Mouse (Mus musculus): ENCODE results near the gene Isg15. TPM values are rescaled to one million over a fixed set of nuclear protein-coding genes. Genes with fewer than 3 reads are reported as not detected.
"Not testable (repeated sequence)": the region's sequence is repeated elsewhere in the genome, so short reads cannot be mapped to it uniquely, and the experiment has no call there.

Gene Isg15
- total RNA-seq, 2 experiments from 2014 or later = 1.3 TPM

GRCm38 (mm10) chr4:156171828-156172227 is 28.8 kb downstream of the Isg15 start:
- intact Hi-C loops (cut with DNase I) = no loop called here
- DNase-seq = peak; percentile 77 to 83

DNA sequence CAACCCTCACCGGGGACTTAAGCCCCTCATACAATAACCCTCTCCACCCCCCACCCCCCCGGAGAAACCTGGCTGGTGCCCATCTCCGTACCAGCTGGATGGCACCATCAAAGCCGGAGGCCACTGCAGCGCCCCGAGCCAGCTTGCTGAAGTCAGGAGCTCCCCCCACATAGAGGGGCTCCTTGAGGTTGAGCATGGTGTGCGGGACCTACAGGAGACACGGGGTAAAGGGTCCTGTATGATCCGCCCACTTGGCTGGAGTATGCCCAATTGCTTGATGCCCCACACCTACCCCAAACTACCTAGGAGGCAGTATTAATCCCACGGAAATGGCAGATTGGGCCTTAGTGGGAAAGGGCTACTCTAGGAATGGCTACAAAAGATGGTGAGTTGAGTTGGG is 31.5 kb downstream of the Isg15 start:
- intact Hi-C loops (cut with DNase I) = no loop called here
- no peak for DNase-seq

GRCm38 (mm10) chr4:156168611-156169010 is 32.0 kb downstream of the Isg15 start:
- no peak for DNase-seq
- intact Hi-C loops (cut with DNase I) = no loop called here

DNA sequence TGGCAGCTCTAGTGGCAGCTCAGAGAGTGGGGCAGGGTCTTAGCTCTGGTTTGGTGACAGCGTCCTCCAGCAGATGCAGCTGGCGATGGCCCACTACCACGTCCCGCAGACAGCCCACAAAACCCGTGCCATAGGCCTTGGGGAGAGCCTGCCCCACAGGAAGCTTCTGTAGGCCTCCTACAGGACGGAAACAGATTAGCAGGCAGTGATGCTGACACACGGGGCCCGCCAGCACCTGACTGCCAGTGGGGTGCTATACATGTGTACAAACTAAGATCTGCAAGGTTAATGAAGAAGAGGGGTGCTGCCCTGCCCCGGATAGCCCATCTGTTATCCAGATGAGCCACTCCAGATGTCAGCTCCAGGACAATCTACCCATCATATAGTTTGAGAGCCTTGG is 34.1 kb downstream of the Isg15 start:
- intact Hi-C loops (cut with DNase I) = no loop called here
- DNase-seq = no peak

DNA sequence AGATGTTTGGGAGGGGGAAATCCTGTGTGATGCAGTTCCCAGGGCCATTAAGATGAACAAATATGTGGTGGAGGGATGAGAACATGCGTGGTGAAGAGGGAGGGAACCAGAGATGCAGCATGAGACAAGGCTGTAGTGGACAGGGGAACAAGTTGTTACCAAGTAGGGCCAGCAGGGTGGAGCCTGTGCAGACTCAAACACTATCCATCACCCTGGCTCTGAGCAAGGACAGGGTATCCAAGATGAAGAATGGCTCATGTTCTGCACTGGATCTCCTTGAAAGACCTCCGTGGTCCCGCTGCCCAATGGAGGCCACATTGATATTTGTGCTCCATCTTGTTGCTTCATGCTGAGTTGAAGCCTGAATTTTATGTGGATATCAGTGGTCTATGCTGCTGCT is 45.8 kb downstream of the Isg15 start:
- no peak for DNase-seq

GRCm38 (mm10) chr4:156150887-156151286 is 49.7 kb downstream of the Isg15 start:
- intact Hi-C loops (cut with DNase I) = not testable (repeated sequence)

More for the DNA sequence above, 45.8 kb downstream of the Isg15 start:
- intact Hi-C loops (cut with DNase I) = no loop called here

More at GRCm38 (mm10) chr4:156150887-156151286, 49.7 kb downstream of the Isg15 start:
- DNase-seq = not testable (repeated sequence)

Small RNAs within 50 kb of the gene (microRNA-seq; reads per million reads assigned to microRNA genes)
- 1.4 to 2.4 reads per million in 2 experiments for gene Mir7658

Other genes starting within 250 kb of the Isg15 start
- gene C1qtnf12, start 238.5 kb downstream of the Isg15 start, total RNA-seq (2021) = 10 to 100 TPM; 17.8 to 24.8 TPM
- gene B3galt6, start 208.2 kb downstream of the Isg15 start, total RNA-seq (2021) = 1 to 10 TPM; 3.4 to 3.7 TPM
- 100 to 1,000 TPM; 105 to 108 TPM for gene Sdf4, start 207.9 kb downstream of the Isg15 start, total RNA-seq (2021)
- gene Tnfrsf4, start 187.0 kb downstream of the Isg15 start, total RNA-seq (2021) = under 1 TPM; 0.62 to 0.93 TPM
- gene Tnfrsf18, start 174.7 kb downstream of the Isg15 start, total RNA-seq (2021) = under 1 TPM in 1 of 2 experiments, not detected in 1; 0.29 TPM
- gene Ttll10, start 141.4 kb downstream of the Isg15 start, total RNA-seq (2021) = not detected
- gene 9430015G10Rik, start 90.8 kb downstream of the Isg15 start, total RNA-seq (2021) = 1 to 10 TPM; 5.6 to 6.1 TPM
- gene Rnf223, start 70.3 kb downstream of the Isg15 start, total RNA-seq (2021) = not detected
- gene Agrn, start 3.3 kb downstream of the Isg15 start, total RNA-seq (2021) = 100 to 1,000 TPM in 1 of 2 experiments, 10 to 100 TPM in 1; 92.1 to 104 TPM
- 1 to 10 TPM; 6.1 to 8.2 TPM for gene AW011738, start 2.5 kb upstream of the Isg15 start, total RNA-seq (2021)
- gene Perm1, start 15.1 kb upstream of the Isg15 start, total RNA-seq (2021) = 100 to 1,000 TPM; 138 to 156 TPM
- gene Plekhn1, start 34.0 kb upstream of the Isg15 start, total RNA-seq (2021) = 1 to 10 TPM; 8.5 to 9.2 TPM
- gene Noc2l, start 35.2 kb upstream of the Isg15 start, total RNA-seq (2021) = 10 to 100 TPM; 22.7 to 23.2 TPM
- under 1 TPM in 1 of 2 experiments, not detected in 1; 0.36 TPM for gene Samd11, start 54.8 kb upstream of the Isg15 start, total RNA-seq (2021)
- not detected for gene Vmn2r-ps159, start 130.3 kb upstream of the Isg15 start, total RNA-seq (2021)

Measured in heart, postnatal 10 days (tissue).